Mouse (Mus musculus): ENCODE data around the gene Asz1.

The Asz1 gene

DNA sequence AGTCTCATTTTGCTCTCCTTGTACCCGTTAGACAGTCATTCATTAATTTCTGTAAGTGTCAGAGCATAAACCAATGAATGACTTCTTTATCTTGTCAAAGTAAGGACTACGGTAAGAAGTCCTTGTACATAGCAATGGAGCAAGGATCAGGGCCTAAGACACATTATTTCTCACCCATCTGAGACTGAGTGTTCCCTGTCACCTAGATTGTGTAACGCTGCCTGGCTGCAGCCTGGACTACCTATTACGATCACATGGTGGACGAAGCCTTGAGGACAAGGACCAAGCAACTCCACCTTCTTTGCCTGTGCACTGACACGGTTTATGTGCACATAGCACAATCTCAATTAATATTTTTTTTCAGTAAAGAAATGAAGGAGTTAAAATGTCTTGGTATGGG, 106.8 kb downstream of the Asz1 start:
- DNase-seq = no peak
